Mouse (Mus musculus) CH12.LX (cell line): ENCODE measurements around the gene Rpgrip1. TPM values are rescaled to one million over a fixed set of nuclear protein-coding genes. Genes with fewer than 3 reads are reported as not detected.
A peak's percentile ranks its signal among the peaks of the same experiment; 100 is the strongest.

Source experiments
- DNase-seq: peaks from one replicate; pipeline ENCODE4 v3.0.0-alpha.2; 2013; ENCODE audit errors: extremely low read depth
- H3K27ac ChIP-seq: 2 replicates; pipeline ENCODE4 v1.5.1; 2012; ENCODE audit warnings: low read depth, mild to moderate bottlenecking, control low read depth, moderate library complexity; ENCODE audit not compliant: insufficient read depth
- H3K27me3 ChIP-seq: replicated peaks from 2 replicates; pipeline ENCODE3; 2012; ENCODE audit warnings: inconsistent platforms
- H3K36me3 ChIP-seq, 2 experiments: replicated peaks in 1 of 2; 2 replicates each; pipeline versions ENCODE3 to v1.6.1; 2012; ENCODE audit warnings: inconsistent platforms in 1 of 2, low read length in 1 of 2, mild to moderate bottlenecking in 1 of 2, mixed read lengths in 1 of 2, moderate library complexity in 1 of 2; ENCODE audit not compliant: control insufficient read depth in 1 of 2, insufficient read depth in 1 of 2
- H3K4me1 ChIP-seq, 2 experiments: 2 replicates each; pipeline ENCODE4 v1.6.1; 2012; ENCODE audit warnings: inconsistent platforms in 1 of 2, moderate library complexity in 1 of 2; ENCODE audit not compliant: insufficient read depth in 2 of 2, control insufficient read depth in 1 of 2
- H3K4me2 ChIP-seq: 2 replicates; pipeline ENCODE4 v1.6.1; 2012; ENCODE audit warnings: low read depth, mild to moderate bottlenecking, control low read depth; ENCODE audit not compliant: poor library complexity, insufficient read depth, severe bottlenecking
- H3K4me3 ChIP-seq, 3 experiments: fragments of 150-350 bp in 1 of 3; sonication (generic) in 1 of 3; replicated peaks in 1 of 3; 2 replicates each; pipeline versions ENCODE3 to v1.5.1; 2011 to 2012; ENCODE audit warnings: low read depth in 2 of 3, low read length in 2 of 3, mild to moderate bottlenecking in 2 of 3, moderate library complexity in 2 of 3, control low read depth in 1 of 3, improper control_type of control experiment in 1 of 3, inconsistent platforms in 1 of 3, mixed read lengths in 1 of 3; ENCODE audit not compliant: poor library complexity in 1 of 3
- H3K79me2 ChIP-seq: replicated peaks from 2 replicates; pipeline ENCODE4 v1.6.1; 2012; ENCODE audit warnings: mild to moderate bottlenecking, moderate library complexity; ENCODE audit not compliant: control insufficient read depth, poor library complexity, insufficient read depth, severe bottlenecking; ENCODE audit errors: extremely low read depth
- H3K9ac ChIP-seq: 2 replicates; pipeline ENCODE4 v1.6.1; 2012; ENCODE audit warnings: low read depth, mild to moderate bottlenecking, control low read depth, moderate library complexity; ENCODE audit not compliant: insufficient read depth
- H3K9me3 ChIP-seq: replicated peaks from 2 replicates; pipeline ENCODE3; 2012; ENCODE audit warnings: low read length, inconsistent platforms, mixed read lengths
- BHLHE40 ChIP-seq: IDR thresholded peaks from 2 replicates; pipeline ENCODE4 v1.6.1; 2011; ENCODE audit warnings: mild to moderate bottlenecking, low read depth, low read length, improper control_type of control experiment
- CHD1 ChIP-seq: IDR thresholded peaks from 2 replicates; pipeline ENCODE4 v1.6.1; 2012; ENCODE audit warnings: low read depth, low read length, improper control_type of control experiment, inconsistent platforms
- CHD2 ChIP-seq: IDR thresholded peaks from 2 replicates; pipeline ENCODE4 v1.6.1; 2011; ENCODE audit warnings: low read length, improper control_type of control experiment
- CTCF ChIP-seq, 2 experiments: IDR thresholded peaks in 1 of 2; conservative IDR thresholded peaks in 1 of 2; 2 replicates each; pipeline ENCODE4 v1.5.1; 2011 to 2012; ENCODE audit warnings: low read depth in 2 of 2, low read length in 2 of 2, improper control_type of control experiment in 1 of 2, inconsistent platforms in 1 of 2, mild to moderate bottlenecking in 1 of 2, moderate library complexity in 1 of 2
- E2F4 ChIP-seq: IDR thresholded peaks from 2 replicates; pipeline ENCODE4 v1.6.1; 2011; ENCODE audit warnings: low read depth, low read length, improper control_type of control experiment; ENCODE audit not compliant: insufficient replicate concordance
- ELF1 ChIP-seq: IDR thresholded peaks from 2 replicates; pipeline ENCODE4 v1.6.1; 2014; ENCODE audit warnings: low read depth, mild to moderate bottlenecking, inconsistent platforms, low read length, improper control_type of control experiment
- EP300 ChIP-seq: IDR thresholded peaks from 2 replicates; pipeline ENCODE4 v1.6.1; 2011; ENCODE audit warnings: low read length, improper control_type of control experiment
- ETS1 ChIP-seq: conservative IDR thresholded peaks from 2 replicates; pipeline ENCODE4 v1.6.1; 2012; ENCODE audit warnings: low read depth, mild to moderate bottlenecking, inconsistent platforms, low read length, improper control_type of control experiment, moderate library complexity
- GABPA ChIP-seq: IDR thresholded peaks from 2 replicates; pipeline ENCODE4 v1.6.1; 2012; ENCODE audit warnings: low read depth, low read length, improper control_type of control experiment, inconsistent platforms; ENCODE audit not compliant: insufficient replicate concordance
- HCFC1 ChIP-seq: IDR thresholded peaks from 2 replicates; pipeline ENCODE4 v1.6.1; 2012; ENCODE audit warnings: low read depth, mild to moderate bottlenecking, inconsistent platforms, low read length, improper control_type of control experiment
- IRF4 ChIP-seq: IDR thresholded peaks from 2 replicates; pipeline ENCODE4 v1.6.1; 2014; ENCODE audit warnings: low read depth, mild to moderate bottlenecking, inconsistent platforms, low read length, improper control_type of control experiment
- JUN ChIP-seq: IDR thresholded peaks from 2 replicates; pipeline ENCODE4 v1.6.1; 2011; ENCODE audit warnings: low read depth, mild to moderate bottlenecking, low read length, improper control_type of control experiment, moderate library complexity; ENCODE audit not compliant: insufficient read depth
- JUND ChIP-seq: conservative IDR thresholded peaks from 2 replicates; pipeline ENCODE4 v1.6.1; 2011; ENCODE audit warnings: low read depth, low read length, improper control_type of control experiment
- KAT2A ChIP-seq: IDR thresholded peaks from 2 replicates; pipeline ENCODE4 v1.6.1; 2012; ENCODE audit warnings: low read length, improper control_type of control experiment, inconsistent platforms; ENCODE audit not compliant: insufficient replicate concordance
- MAFK ChIP-seq: IDR thresholded peaks from 2 replicates; pipeline ENCODE4 v1.6.1; 2011; ENCODE audit warnings: low read length, improper control_type of control experiment; ENCODE audit not compliant: insufficient replicate concordance
- MAX ChIP-seq: IDR thresholded peaks from 2 replicates; pipeline ENCODE4 v1.6.1; 2011; ENCODE audit warnings: low read length, improper control_type of control experiment
- MAZ ChIP-seq: IDR thresholded peaks from 2 replicates; pipeline ENCODE4 v1.6.1; 2012; ENCODE audit warnings: low read depth, mild to moderate bottlenecking, inconsistent platforms, low read length, improper control_type of control experiment, moderate library complexity
- MEF2A ChIP-seq: IDR thresholded peaks from 2 replicates; pipeline ENCODE4 v1.6.1; 2014; ENCODE audit warnings: low read depth, mild to moderate bottlenecking, inconsistent platforms, low read length, improper control_type of control experiment, borderline replicate concordance
- MXI1 ChIP-seq: IDR thresholded peaks from 2 replicates; pipeline ENCODE4 v1.6.1; 2011; ENCODE audit warnings: mild to moderate bottlenecking, low read depth, low read length, improper control_type of control experiment
- MYC ChIP-seq: IDR thresholded peaks from 2 replicates; pipeline ENCODE4 v1.6.1; 2011; ENCODE audit warnings: low read depth, mild to moderate bottlenecking, improper control_type of control experiment, low read length
- NELFE ChIP-seq: IDR thresholded peaks from 2 replicates; pipeline ENCODE4 v1.6.1; 2011; ENCODE audit warnings: low read depth, low read length, improper control_type of control experiment
- NRF1 ChIP-seq: IDR thresholded peaks from 2 replicates; pipeline ENCODE4 v1.6.1; 2014; ENCODE audit warnings: low read depth, mild to moderate bottlenecking, inconsistent platforms, low read length, improper control_type of control experiment, moderate library complexity
- PAX5 ChIP-seq: IDR thresholded peaks from 2 replicates; pipeline ENCODE4 v1.6.1; 2012; ENCODE audit warnings: low read length, inconsistent platforms, mixed read lengths
- POLR2A ChIP-seq: IDR thresholded peaks from 2 replicates; pipeline ENCODE4 v1.6.1; 2011; ENCODE audit warnings: low read depth, mild to moderate bottlenecking, improper control_type of control experiment, low read length
- POLR2AphosphoS2 ChIP-seq: IDR thresholded peaks from 2 replicates; pipeline ENCODE4 v1.6.1; 2011; ENCODE audit warnings: low read depth, low read length, improper control_type of control experiment
- RAD21 ChIP-seq: IDR thresholded peaks from 2 replicates; pipeline ENCODE4 v1.6.1; 2011; ENCODE audit warnings: low read depth, mild to moderate bottlenecking, low read length, improper control_type of control experiment, moderate library complexity
- RCOR1 ChIP-seq: conservative IDR thresholded peaks from 2 replicates; pipeline ENCODE4 v1.6.1; 2012; ENCODE audit warnings: low read depth, mild to moderate bottlenecking, inconsistent platforms, low read length, improper control_type of control experiment
- SIN3A ChIP-seq: IDR thresholded peaks from 2 replicates; pipeline ENCODE4 v1.6.1; 2012; ENCODE audit warnings: low read length, improper control_type of control experiment, inconsistent platforms
- SMC3 ChIP-seq: IDR thresholded peaks from 2 replicates; pipeline ENCODE4 v1.6.1; 2011; ENCODE audit warnings: low read depth, low read length, improper control_type of control experiment
- TBP ChIP-seq: conservative IDR thresholded peaks from 2 replicates; pipeline ENCODE4 v1.6.1; 2011; ENCODE audit warnings: low read depth, low read length, improper control_type of control experiment
- TCF12 ChIP-seq: IDR thresholded peaks from 2 replicates; pipeline ENCODE4 v1.6.1; 2014; ENCODE audit warnings: low read depth, mild to moderate bottlenecking, inconsistent platforms, low read length, improper control_type of control experiment
- UBTF ChIP-seq: IDR thresholded peaks from 2 replicates; pipeline ENCODE4 v1.6.1; 2012; ENCODE audit warnings: low read depth, mild to moderate bottlenecking, inconsistent platforms, low read length, improper control_type of control experiment, moderate library complexity
- USF1 ChIP-seq: IDR thresholded peaks from 2 replicates; pipeline ENCODE4 v1.6.1; 2014; ENCODE audit warnings: low read depth, mild to moderate bottlenecking, inconsistent platforms, low read length, improper control_type of control experiment
- USF2 ChIP-seq: conservative IDR thresholded peaks from 2 replicates; pipeline ENCODE4 v1.6.1; 2011; ENCODE audit warnings: low read depth, low read length, improper control_type of control experiment
- ZC3H11A ChIP-seq: IDR thresholded peaks from 2 replicates; pipeline ENCODE4 v1.6.1; 2012; ENCODE audit warnings: low read depth, mild to moderate bottlenecking, inconsistent platforms, low read length, improper control_type of control experiment
- ZKSCAN1 ChIP-seq: IDR thresholded peaks from 2 replicates; pipeline ENCODE4 v1.6.1; 2012; ENCODE audit warnings: low read depth, inconsistent platforms, low read length, improper control_type of control experiment, borderline replicate concordance
- ZMIZ1 ChIP-seq: IDR thresholded peaks from 2 replicates; pipeline ENCODE4 v1.6.1; 2012; ENCODE audit warnings: low read depth, mild to moderate bottlenecking, inconsistent platforms, low read length, improper control_type of control experiment
- ZNF384 ChIP-seq: IDR thresholded peaks from 2 replicates; pipeline ENCODE4 v1.6.1; 2012; ENCODE audit warnings: low read depth, low read length, improper control_type of control experiment, inconsistent platforms
- dilution Hi-C: fragments of 300-500 bp; cut with MboI; formaldehyde crosslinking; loops from 2 replicates; pipeline ENCODE4 v1.14.3; 2020; ENCODE audit warnings: low sequenced_read_pairs; ENCODE audit not compliant: extremely low pct_unique_long_range_greater_than_20kb, extremely low pct_ligation_motif_present
- in situ Hi-C: fragments of 300-500 bp; cut with MboI; formaldehyde crosslinking; loops from 3 replicates; pipeline ENCODE4 v1.14.3; 2019; ENCODE audit warnings: low sequenced_read_pairs, low pct_ligation_motif_present, low pct_unique_long_range_greater_than_20kb, mixed read lengths
- polyA plus RNA-seq: library from polyadenylated mRNA; unstranded; fragments of >175 nt; gene quantifications from 2 replicates; pipeline ENCODE4 v1.2.1, GENCODE M21; 2012; ENCODE audit warnings: low read depth; ENCODE audit not compliant: insufficient read length
- total RNA-seq, 2 experiments: library from RNA; depleted of rRNA; stranded (reverse); fragments of 300-350 nt in 1 of 2; fragments of >200 nt in 1 of 2; gene quantifications; 2 replicates each; pipeline ENCODE4 v1.2.3; 2012 to 2014

Gene Rpgrip1
- total and polyA plus RNA-seq, 3 experiments: 7.3 to 41.8 (median 15.0) TPM

- dilution Hi-C loops: no loop called here
- H3K79me2 ChIP-seq: no peaks in the 10 kb centered on the region
- peak; percentile 86 for DNase-seq
- H3K27me3 ChIP-seq: no peaks in the 10 kb centered on the region
- no peaks in the 10 kb centered on the region for H3K9me3 ChIP-seq
- H3K4me2 ChIP-seq: peak overlapping the region; percentile 47
- no peak overlapping the region for H3K27ac ChIP-seq
- peak overlapping the region in 1 of 3 experiments; percentile 13 for H3K4me3 ChIP-seq
- H3K36me3 ChIP-seq: peaks cover 9 to 56% of the 10 kb centered on the region in 2 experiments
- TF ChIP-seq UBTF (no peak), E2F4 (no peak), NELFE (no peak), MXI1 (no peak), ZKSCAN1 (no peak), PAX5 (no peak), CTCF (conservative IDR thresholded peaks at IDR 0.05 in 1 of 2, IDR thresholded peaks at IDR 0.05 in 1 of 2; ENCODE audit: low read depth in 2 of 2, low read length in 2 of 2) (no peak), ZMIZ1 (no peak), IRF4 (0 out of 2 replicates have a peak, but pooled peaks have one; percentile 42), POLR2AphosphoS2 (no peak), CHD2 (no peak), RCOR1 (peak; percentile 76; the same call in 1 of the 2 replicates), ZNF384 (no peak), TCF12 (peak; percentile 100), MAX (no peak), POLR2A (0 out of 2 replicates have a peak, but pooled peaks have one; percentile 21), GABPA (no peak), RAD21 (no peak), JUN (peak; percentile 74), KAT2A (0 out of 2 replicates have a peak, but pooled peaks have one; percentile 40), USF1 (no peak), HCFC1 (no peak), MYC (no peak), USF2 (no peak), EP300 (peak; percentile 95), SMC3 (no peak), MEF2A (peak; percentile 88), SIN3A (peak; percentile 69), MAZ (peak; percentile 72), JUND (peak; percentile 69), ELF1 (no peak), BHLHE40 (0 out of 2 replicates have a peak, but pooled peaks have one; percentile 27), ZC3H11A (no peak), CHD1 (no peak), MAFK (0 out of 2 replicates have a peak, but pooled peaks have one; percentile 34), TBP (no peak), ETS1 (peak; percentile 91), NRF1 (no peak)
- peak overlapping the region; percentile 17; the same call in 1 of the 2 replicates for H3K9ac ChIP-seq
- in situ Hi-C loops: no loop called here
- H3K4me1 ChIP-seq: peaks cover 9 to 24% of the 10 kb centered on the region in 2 experiments
Measured at GRCm38 (mm10) chr14:52149888-52150287, 39.4 kb downstream of the Rpgrip1 start.
